Mouse (Mus musculus) heart, adult 9 months (tissue): ENCODE data around the gene Nek1.

ENCODE experiments used
- DNase-seq, 2 experiments: peaks; one replicate each; pipeline ENCODE4 v3.0.0; 2022; ENCODE audit warnings: low spot score in 2 of 2

Nek1 gene

GRCm38 (mm10) chr8:61158540-61158939 lies 165.5 kb downstream of the Nek1 start:
- no peak for DNase-seq

GRCm38 (mm10) chr8:61161461-61162185 lies 168.6 kb downstream of the Nek1 start:
- no peak for DNase-seq

- DNase-seq = no peak
Observed at GRCm38 (mm10) chr8:61162186-61162566, 169.2 kb downstream of the Nek1 start.

- DNase-seq = no peak
Observed at GRCm38 (mm10) chr8:61171546-61171945, 178.6 kb downstream of the Nek1 start.

- DNase-seq = no peak
Observed at GRCm38 (mm10) chr8:61173921-61174492, 181.0 kb downstream of the Nek1 start.

- no peak for DNase-seq
Observed at GRCm38 (mm10) chr8:61175876-61176275, 182.9 kb downstream of the Nek1 start.

- no peak for DNase-seq
Observed at GRCm38 (mm10) chr8:61177680-61178593, 184.9 kb downstream of the Nek1 start.

GRCm38 (mm10) chr8:61178594-61179140 lies 185.7 kb downstream of the Nek1 start:
- no peak for DNase-seq
